ENCODE assay signal across 8 mouse cellular contexts in genomic region chr2:166945456-166945855, GRCm38 (mm10). TPM values are rescaled to one million over a fixed set of nuclear protein-coding genes. Genes with fewer than 3 reads are reported as not detected.
DNase-seq lines count a peak whose midpoint lies in the region; ATAC-seq and TF ChIP-seq lines count a peak whose summit lies in the region.

No protein-coding gene starts in this region.

- H3K36me3 ChIP-seq in neural tube, embryonic 14.5 days (ENCODE audit: control insufficient read depth, insufficient read depth, low read length) = peaks cover 70% of the 10 kb centered on the region
- H3K36me3 ChIP-seq in neural tube, embryonic 15.5 days = peaks cover 89% of the 10 kb centered on the region

- WGBS in neural tube, embryonic 14.5 days = 65% methylated on average over 4 of the region's 4 CpGs
- WGBS in neural tube, embryonic 15.5 days = 58% methylated on average over 4 of the region's 4 CpGs

- H3K4me1 ChIP-seq in neural tube, embryonic 14.5 days (ENCODE audit: control insufficient read depth, insufficient read depth, low read length) = no peaks in the 10 kb centered on the region
- no peaks in the 10 kb centered on the region for H3K4me1 ChIP-seq in neural tube, embryonic 15.5 days

- no peak overlapping the region for H3K4me2 ChIP-seq in neural tube, embryonic 14.5 days (ENCODE audit: low read depth, low read length)
- no peak overlapping the region for H3K4me2 ChIP-seq in neural tube, embryonic 15.5 days

- H3K9me3 ChIP-seq in neural tube, embryonic 14.5 days (ENCODE audit: control insufficient read depth, low read length) = no peaks in the 10 kb centered on the region
- no peaks in the 10 kb centered on the region for H3K9me3 ChIP-seq in neural tube, embryonic 15.5 days (replicated peaks)

- no peak overlapping the region for H3K4me3 ChIP-seq in gastrocnemius, adult 2 months
- H3K4me3 ChIP-seq in neural tube, embryonic 14.5 days (ENCODE audit: low read depth, low read length) = no peak overlapping the region
- no peak overlapping the region for H3K4me3 ChIP-seq in neural tube, embryonic 15.5 days (replicated peaks)

- DNase-seq in gastrocnemius, adult 2 months = no peak
- DNase-seq in gastrocnemius, postnatal 10 days = no peak
- peak; percentile 23 for DNase-seq in kidney, postnatal 14 days
- DNase-seq in thymus, postnatal 14 days = peak; percentile 23
- no peak for DNase-seq in gastrocnemius, postnatal 14 days
- DNase-seq in layer of hippocampus, adult 11-12 months (ENCODE audit: low spot score) = no peak

- H3K9ac ChIP-seq in neural tube, embryonic 14.5 days (replicated peaks; ENCODE audit: low read depth, low read length) = no peak overlapping the region
- no peak overlapping the region for H3K9ac ChIP-seq in neural tube, embryonic 15.5 days (replicated peaks)

- 0 out of 2 replicates have a peak, but pooled peaks have one; percentile 28 for ATAC-seq in neural tube, embryonic 14.5 days (ENCODE audit: low read depth)
- no peak; the same call in 1 of the 2 replicates for ATAC-seq in neural tube, embryonic 15.5 days (ENCODE audit: low FRiP score)

- intact Hi-C loops in gastrocnemius, adult 2 months (cut with DNase I) = no loop called here
- intact Hi-C loops in gastrocnemius, postnatal 14 days (cut with DNase I; ENCODE audit: low total_unique reads) = no loop called here

- no peaks in the 10 kb centered on the region for H3K27me3 ChIP-seq in neural tube, embryonic 14.5 days (ENCODE audit: control insufficient read depth, insufficient read depth, low read length)
- H3K27me3 ChIP-seq in neural tube, embryonic 15.5 days (replicated peaks) = no peaks in the 10 kb centered on the region

- peak overlapping the region; percentile 67 for H3K27ac ChIP-seq in gastrocnemius, adult 2 months
- H3K27ac ChIP-seq in neural tube, embryonic 14.5 days (ENCODE audit: low read depth, low read length) = no peak overlapping the region
- no peak overlapping the region for H3K27ac ChIP-seq in neural tube, embryonic 15.5 days (replicated peaks)

- peak; percentile 50 for TF ChIP-seq CTCF in gastrocnemius, adult 2 months (IDR thresholded peaks at IDR 0.05)

RNA-seq across cellular contexts. Expression of gene Cse1l, which starts 39.6 kb away (rescaled TPM):
- 10 to 100 TPM; 55.6 to 57.4 TPM for total RNA-seq in gastrocnemius, adult 2 months (2021)
- 10 to 100 TPM; 52.2 to 52.4 TPM for total RNA-seq in gastrocnemius, postnatal 10 days (2021)
- 117 and 121 TPM in 2 replicates for polyA plus RNA-seq in neural tube, embryonic 14.5 days (2014; fragmentation: Nextera tagmentation; extraction: Ambion mirVana)
- 85.9 and 94.2 TPM in 2 replicates for polyA plus RNA-seq in neural tube, embryonic 15.5 days (2015; fragmentation: Nextera tagmentation; extraction: Ambion mirVana)
- 10 to 100 TPM; 46.8 to 50.2 TPM for total RNA-seq in gastrocnemius, postnatal 14 days (2021)

RNA-seq across cellular contexts. Expression of gene Stau1, which starts 50.6 kb away (rescaled TPM):
- 10 to 100 TPM; 35.3 to 37.0 TPM for total RNA-seq in gastrocnemius, adult 2 months (2021)
- 10 to 100 TPM; 44.9 to 57.9 TPM for total RNA-seq in gastrocnemius, postnatal 10 days (2021)
- polyA plus RNA-seq in neural tube, embryonic 14.5 days (2014; fragmentation: Nextera tagmentation; extraction: Ambion mirVana) = 104 and 112 TPM in 2 replicates
- polyA plus RNA-seq in neural tube, embryonic 15.5 days (2015; fragmentation: Nextera tagmentation; extraction: Ambion mirVana) = 96.6 and 103 TPM in 2 replicates
- total RNA-seq in gastrocnemius, postnatal 14 days (2021) = 10 to 100 TPM; 40.0 to 41.7 TPM

Comparison
In these comparisons a context has a peak if more than half of its experiments do, and no peak if none do; other contexts are left out.
1. DNase-seq: peak in kidney, postnatal 14 days (single experiment) and thymus, postnatal 14 days (single experiment); none in gastrocnemius, adult 2 months (single experiment), gastrocnemius, postnatal 10 days (single experiment), gastrocnemius, postnatal 14 days (single experiment) and layer of hippocampus, adult 11-12 months (single experiment).